Mouse (Mus musculus) telencephalon, adult 2 months (tissue): ENCODE data around the gene Mettl6.
A peak's percentile ranks its signal among the peaks of the same experiment; 100 is the strongest.
"Not testable (repeated sequence)": the region's sequence is repeated elsewhere in the genome, so short reads cannot be mapped to it uniquely, and the experiment has no call there.

Source experiments
- DNase-seq: peaks from one replicate; pipeline ENCODE4 v3.0.0-alpha.2; 2011; ENCODE audit warnings: low read depth, low spot score

Mettl6 gene

GRCm38 (mm10) chr14:31473297-31473696, 21.5 kb downstream of the Mettl6 start:
- no peak for DNase-seq

- peak; percentile 52 for DNase-seq
Observed at GRCm38 (mm10) chr14:31472451-31473061, 22.3 kb downstream of the Mettl6 start.

GRCm38 (mm10) chr14:31469711-31470110, 25.1 kb downstream of the Mettl6 start:
- no peak for DNase-seq

- DNase-seq, result no peak
Observed at GRCm38 (mm10) chr14:31464176-31464575, 30.7 kb downstream of the Mettl6 start.

- no peak for DNase-seq
Observed at GRCm38 (mm10) chr14:31462886-31463285, 32.0 kb downstream of the Mettl6 start.

- not testable (repeated sequence) for DNase-seq
Observed at GRCm38 (mm10) chr14:31462226-31462625, 32.6 kb downstream of the Mettl6 start.

- DNase-seq, result no peak
Observed at GRCm38 (mm10) chr14:31458006-31458405, 36.8 kb downstream of the Mettl6 start.

GRCm38 (mm10) chr14:31456064-31456721, 38.6 kb downstream of the Mettl6 start:
- DNase-seq, result no peak

- no peak for DNase-seq
Observed at GRCm38 (mm10) chr14:31454849-31455566, 39.8 kb downstream of the Mettl6 start.

GRCm38 (mm10) chr14:31453946-31454345, 40.9 kb downstream of the Mettl6 start:
- not testable (repeated sequence) for DNase-seq

- no peak for DNase-seq
Observed at GRCm38 (mm10) chr14:31448994-31449393, 45.8 kb downstream of the Mettl6 start.

- no peak for DNase-seq
Observed at GRCm38 (mm10) chr14:31443616-31444015, 51.2 kb downstream of the Mettl6 start.

- DNase-seq, result no peak
Observed at GRCm38 (mm10) chr14:31440725-31441124, 54.1 kb downstream of the Mettl6 start.

GRCm38 (mm10) chr14:31440230-31440629, 54.6 kb downstream of the Mettl6 start:
- DNase-seq, result no peak

GRCm38 (mm10) chr14:31439279-31439678, 55.6 kb downstream of the Mettl6 start:
- no peak for DNase-seq

GRCm38 (mm10) chr14:31437826-31438529, 56.9 kb downstream of the Mettl6 start:
- no peak for DNase-seq

- no peak for DNase-seq
Observed at GRCm38 (mm10) chr14:31435930-31436693, 58.7 kb downstream of the Mettl6 start, which contains the start of gene Sh3bp5. Gene Sh3bp5, minus strand, starts transcription at chr14:31436078.

- no peak for DNase-seq
Observed at GRCm38 (mm10) chr14:31435018-31435915, 59.6 kb downstream of the Mettl6 start.

- DNase-seq, result no peak
Observed at GRCm38 (mm10) chr14:31434426-31434825, 60.4 kb downstream of the Mettl6 start.

GRCm38 (mm10) chr14:31433851-31434360, 60.9 kb downstream of the Mettl6 start:
- DNase-seq, result no peak
